In genomic region chr2:104493021-104493950, GRCm38 (mm10) we compare ENCODE assay signal across 8 mouse cellular contexts. TPM values are rescaled to one million over a fixed set of nuclear protein-coding genes. Genes with fewer than 3 reads are reported as not detected.
DNase-seq lines count a peak whose midpoint lies in the region; ATAC-seq and TF ChIP-seq lines count a peak whose summit lies in the region.

No protein-coding gene starts in this region.

- no peaks in the 10 kb centered on the region for H3K27me3 ChIP-seq in embryonic facial prominence, embryonic 14.5 days (replicated peaks; ENCODE audit: control insufficient read depth, insufficient read depth, low read length)
- no peaks in the 10 kb centered on the region for H3K27me3 ChIP-seq in heart, adult 2 months (ENCODE audit: control insufficient read depth, insufficient read depth, low read length)
- H3K27me3 ChIP-seq in limb, embryonic 13.5 days: no peaks in the 10 kb centered on the region; the same call in 1 of the 2 replicates
- H3K27me3 ChIP-seq in midbrain, embryonic 15.5 days (replicated peaks): no peaks in the 10 kb centered on the region

- peak overlapping the region; percentile 78 for H3K4me2 ChIP-seq in embryonic facial prominence, embryonic 14.5 days (ENCODE audit: low read depth, low read length)
- H3K4me2 ChIP-seq in limb, embryonic 13.5 days (replicated peaks): peak overlapping the region; percentile 75
- H3K4me2 ChIP-seq in midbrain, embryonic 15.5 days: peak overlapping the region; percentile 75

- whole genome bisulfite sequencing in embryonic facial prominence, embryonic 14.5 days: under 1% methylated on average over 50 of the region's 99 CpGs
- under 1% methylated on average over 89 of the region's 99 CpGs for WGBS in heart, adult 2 months
- whole genome bisulfite sequencing in limb, embryonic 13.5 days: under 1% methylated on average over 95 of the region's 99 CpGs
- under 1% methylated on average over 99 of the region's 99 CpGs for WGBS in midbrain, embryonic 15.5 days

- H3K9ac ChIP-seq in embryonic facial prominence, embryonic 14.5 days (ENCODE audit: low read depth, low read length): peak overlapping the region; percentile 100
- peak overlapping the region; percentile 99 for H3K9ac ChIP-seq in heart, adult 2 months (ENCODE audit: low read depth, low read length)
- H3K9ac ChIP-seq in limb, embryonic 13.5 days: peak overlapping the region; percentile 99
- peak overlapping the region; percentile 97 for H3K9ac ChIP-seq in midbrain, embryonic 15.5 days

- no peaks in the 10 kb centered on the region for H3K9me3 ChIP-seq in embryonic facial prominence, embryonic 14.5 days (ENCODE audit: control insufficient read depth, low read length)
- no peaks in the 10 kb centered on the region for H3K9me3 ChIP-seq in limb, embryonic 13.5 days
- no peaks in the 10 kb centered on the region for H3K9me3 ChIP-seq in midbrain, embryonic 15.5 days

- intact Hi-C loops in heart, adult 2 months (cut with DNase I): loop anchor here (1.0 to 5.0 kb wide), 3 partner anchors 22 to 324 kb away; partner anchors contain the start of gene Qser1

- TF ChIP-seq CTCF in heart, adult 2 months (IDR thresholded peaks at IDR 0.05): peak; percentile 60

- ATAC-seq in embryonic facial prominence, embryonic 14.5 days (ENCODE audit: low read depth): peak; percentile 77
- peak; percentile 62 for ATAC-seq in limb, embryonic 13.5 days (ENCODE audit: low FRiP score, low read depth)
- ATAC-seq in midbrain, embryonic 15.5 days (replicated peaks): peak; percentile 80

- DNase-seq in A20 (ENCODE audit: low read depth, low spot score): peak; percentile 90
- DNase-seq in adrenal gland, postnatal 4 days (ENCODE audit: low spot score in 2 of 2): peak; percentile 60 to 71
- DNase-seq in embryonic facial prominence, embryonic 14.5 days (ENCODE audit: low spot score): peak; percentile 90
- DNase-seq in heart, adult 2 months: peak in 1 of 2 experiments; percentile 93
- DNase-seq in kidney, adult 9 months: peak; percentile 75
- DNase-seq in spleen, postnatal 10 days (ENCODE audit: low spot score in 2 of 2): peak; percentile 84 to 87

- peak; percentile 41; the same call in 1 of the 2 replicates for TF ChIP-seq EP300 in heart, adult 2 months (IDR thresholded peaks at IDR 0.05; ENCODE audit: insufficient read depth, low read depth, low read length)

- H3K4me1 ChIP-seq in embryonic facial prominence, embryonic 14.5 days (ENCODE audit: control insufficient read depth, insufficient read depth, low read length): peaks cover 15% of the 10 kb centered on the region
- peaks cover 8% of the 10 kb centered on the region for H3K4me1 ChIP-seq in heart, adult 2 months (ENCODE audit: control insufficient read depth, insufficient read depth, low read length)
- H3K4me1 ChIP-seq in limb, embryonic 13.5 days: peaks cover 21% of the 10 kb centered on the region
- peaks cover 18% of the 10 kb centered on the region for H3K4me1 ChIP-seq in midbrain, embryonic 15.5 days

- peak overlapping the region; percentile 94 for H3K4me3 ChIP-seq in embryonic facial prominence, embryonic 14.5 days (ENCODE audit: low read depth, low read length)
- H3K4me3 ChIP-seq in heart, adult 2 months: peak overlapping the region; percentile 88
- peak overlapping the region; percentile 93 for H3K4me3 ChIP-seq in limb, embryonic 13.5 days
- H3K4me3 ChIP-seq in midbrain, embryonic 15.5 days: peak overlapping the region; percentile 87

- H3K27ac ChIP-seq in embryonic facial prominence, embryonic 14.5 days (replicated peaks; ENCODE audit: low read depth, low read length): peak overlapping the region; percentile 100
- peak overlapping the region; percentile 100 for H3K27ac ChIP-seq in heart, adult 2 months
- peak overlapping the region; percentile 99 for H3K27ac ChIP-seq in limb, embryonic 13.5 days
- peak overlapping the region; percentile 99 for H3K27ac ChIP-seq in midbrain, embryonic 15.5 days

- H3K36me3 ChIP-seq in embryonic facial prominence, embryonic 14.5 days (ENCODE audit: control insufficient read depth, insufficient read depth, low read length): no peaks in the 10 kb centered on the region
- H3K36me3 ChIP-seq in heart, adult 2 months (ENCODE audit: control insufficient read depth, insufficient read depth, low read length): peaks cover 16% of the 10 kb centered on the region
- H3K36me3 ChIP-seq in limb, embryonic 13.5 days: no peaks in the 10 kb centered on the region
- H3K36me3 ChIP-seq in midbrain, embryonic 15.5 days (replicated peaks): no peaks in the 10 kb centered on the region

- TF ChIP-seq POLR2A in heart, adult 2 months (IDR thresholded peaks at IDR 0.05; ENCODE audit: insufficient read depth, low read depth, low read length): peak; percentile 62

- peaks cover 1% of the 10 kb centered on the region for H3K79me2 ChIP-seq in heart, adult 2 months (replicated peaks; ENCODE audit: control insufficient read depth, insufficient read depth, low read length)

RNA-seq across cellular contexts. Expression of gene Hipk3, which starts 1.0 kb away (rescaled TPM):
- total RNA-seq in adrenal gland, postnatal 4 days (2021): 100 to 1,000 TPM; 119 to 129 TPM
- polyA plus RNA-seq in embryonic facial prominence, embryonic 14.5 days (2014; fragmentation: Nextera tagmentation; extraction: Ambion mirVana): 29.7 and 33.1 TPM in 2 replicates
- 100 to 1,000 TPM; 206 to 229 TPM for total RNA-seq in heart, adult 2 months (2021)
- 66.9 and 147 TPM in 2 replicates for polyA plus RNA-seq in heart, adult 2 months (2012; rRNA removed)
- polyA plus RNA-seq in limb, embryonic 13.5 days (2015; fragmentation: Nextera tagmentation; extraction: Ambion mirVana): 13.9 and 14.1 TPM in 2 replicates
- polyA plus RNA-seq in midbrain, embryonic 15.5 days (2015; fragmentation: Nextera tagmentation; extraction: Ambion mirVana): 7.6 and 8.0 TPM in 2 replicates
